Mouse (Mus musculus): ENCODE measurements around the gene Gdf3.

The Gdf3 gene

GRCm38 (mm10) chr6:122561005-122561404 lies 48.9 kb downstream of the Gdf3 start:
- no peak for DNase-seq

- peak; percentile 78 to 86 for DNase-seq
Observed at GRCm38 (mm10) chr6:122560427-122560826, 49.5 kb downstream of the Gdf3 start.

GRCm38 (mm10) chr6:122556959-122557561 lies 52.8 kb downstream of the Gdf3 start:
- DNase-seq = peak; percentile 81 to 87
